Mouse (Mus musculus) stomach, embryonic 16.5 days (tissue): Measurements from ENCODE around the gene Tle3. TPM values are rescaled to one million over a fixed set of nuclear protein-coding genes. Genes with fewer than 3 reads are reported as not detected.

Experiments used
- ATAC-seq: fragments of 200-750 bp; cut with Nextera tagmentation; 2 replicates; pipeline ENCODE4 v1.8.0; 2017; ENCODE audit warnings: moderate number of reproducible peaks, moderate TSS enrichment; ENCODE audit not compliant: insufficient read depth, low FRiP score
- H3K27ac ChIP-seq: fragments of 300-500 bp; sonication (generic); 2 replicates; pipeline ENCODE4 v1.5.1; 2014; ENCODE audit warnings: low read length
- H3K27me3 ChIP-seq: fragments of 300-500 bp; sonication (generic); 2 replicates; pipeline ENCODE4 v1.6.1; 2014; ENCODE audit warnings: low read length, control low read depth, mixed read lengths; ENCODE audit not compliant: control insufficient read depth, insufficient read depth
- H3K36me3 ChIP-seq: fragments of 300-500 bp; sonication (generic); 2 replicates; pipeline ENCODE4 v1.6.1; 2014; ENCODE audit warnings: low read length; ENCODE audit not compliant: control insufficient read depth, insufficient read depth
- H3K4me1 ChIP-seq: fragments of 300-500 bp; sonication (generic); 2 replicates; pipeline ENCODE4 v1.6.1; 2014; ENCODE audit warnings: low read length, control low read depth, mixed read lengths; ENCODE audit not compliant: control insufficient read depth, insufficient read depth
- H3K4me2 ChIP-seq: fragments of 300-500 bp; sonication (generic); 2 replicates; pipeline ENCODE4 v1.6.1; 2014; ENCODE audit warnings: low read depth, low read length, mixed read lengths
- H3K4me3 ChIP-seq: fragments of 300-500 bp; sonication (generic); replicated peaks from 2 replicates; pipeline ENCODE4 v1.5.1; 2014; ENCODE audit warnings: mild to moderate bottlenecking, low read length
- H3K9ac ChIP-seq: fragments of 300-500 bp; sonication (generic); 2 replicates; pipeline ENCODE4 v1.6.1; 2014; ENCODE audit warnings: low read length
- H3K9me3 ChIP-seq: fragments of 300-500 bp; sonication (generic); replicated peaks from 2 replicates; pipeline ENCODE4 v1.6.1; 2016; ENCODE audit warnings: low read length, control low read depth; ENCODE audit not compliant: control insufficient read depth
- WGBS: fragments of 180-500 bp; shearing (Covaris S2); extraction: QIAGEN DNeasy Blood & Tissue Kit; methylation state at CpG from one replicate; pipeline ENCODE4 v1.1.7; 2014; 5-methylcytosine and 5-hydroxymethylcytosine counted together
- polyA plus RNA-seq: library from polyadenylated mRNA; unstranded; fragments of >200 nt; fragmentation: Nextera tagmentation; extraction: Ambion mirVana; gene quantifications from 2 replicates; pipeline ENCODE4 v1.2.1, GENCODE M21; 2015

Gene Tle3
- polyA plus RNA-seq, 1 experiment from 2014 or later = 20.2 TPM

GRCm38 (mm10) chr9:61456441-61457161, 84.4 kb downstream of the Tle3 start:
- Histone ChIP-seq H3K27ac (no peak overlapping the region), H3K9me3 (no peaks in the 10 kb centered on the region), H3K36me3 (no peaks in the 10 kb centered on the region), H3K9ac (no peak overlapping the region), H3K4me3 (no peak overlapping the region), H3K4me2 (no peak overlapping the region), H3K4me1 (peaks cover 5% of the 10 kb centered on the region; the same call in 1 of the 2 replicates), H3K27me3 (0 out of 2 replicates have a peak, but pooled peaks cover 4% of the 10 kb centered on the region)
- 69% methylated on average over 5 of the region's 5 CpGs for WGBS
- no peak for ATAC-seq

DNA sequence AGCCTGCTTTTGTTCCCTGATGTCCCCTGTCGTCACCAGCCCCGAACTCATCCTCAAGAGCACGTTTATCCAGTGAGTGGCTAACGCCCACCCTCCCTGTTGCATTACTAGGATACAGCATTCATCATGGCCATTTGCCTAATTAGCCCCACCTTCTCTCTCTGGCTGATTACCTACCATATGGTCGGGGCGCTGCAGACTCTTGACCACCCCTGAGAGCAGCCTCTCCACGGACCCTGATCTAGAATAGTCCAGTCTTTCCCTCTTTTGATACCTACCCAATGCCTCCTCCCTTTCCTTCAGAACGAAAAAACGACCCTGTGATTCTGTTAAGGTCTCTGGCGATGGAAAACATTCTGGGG, 85.0 kb downstream of the Tle3 start:
- no peak overlapping the region for H3K4me2 ChIP-seq
- 0 out of 2 replicates have a peak, but pooled peaks cover 4% of the 10 kb centered on the region for H3K27me3 ChIP-seq
- H3K9ac ChIP-seq = no peak overlapping the region
- no peak for ATAC-seq
- WGBS = 37% methylated on average over 10 of the region's 10 CpGs
- no peak overlapping the region for H3K4me3 ChIP-seq
- peaks cover 5% of the 10 kb centered on the region; the same call in 1 of the 2 replicates for H3K4me1 ChIP-seq
- no peaks in the 10 kb centered on the region for H3K36me3 ChIP-seq
- no peaks in the 10 kb centered on the region for H3K9me3 ChIP-seq
- no peak overlapping the region for H3K27ac ChIP-seq

DNA sequence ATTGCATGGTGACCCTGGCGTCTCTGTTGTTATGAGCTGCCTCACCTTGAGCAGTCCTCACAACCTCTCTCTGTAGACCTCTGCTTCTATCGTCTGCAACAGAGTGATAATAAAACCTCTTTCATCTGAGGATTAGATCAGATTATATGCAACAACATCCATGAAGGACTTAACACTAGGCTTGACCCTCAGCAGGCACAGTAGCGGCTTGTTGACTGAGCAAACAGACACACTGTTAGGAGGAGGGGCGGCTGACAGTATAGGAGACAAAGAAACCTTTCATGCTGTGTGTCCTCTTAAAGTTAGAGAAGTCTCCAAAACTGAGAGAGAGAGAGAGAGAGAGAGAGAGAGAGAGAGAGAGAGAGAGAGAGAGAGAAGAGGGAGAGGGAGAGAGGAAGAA, 89.7 kb downstream of the Tle3 start:
- no peak for ATAC-seq
- H3K4me3 ChIP-seq = no peak overlapping the region
- no peak overlapping the region for H3K4me2 ChIP-seq
- H3K4me1 ChIP-seq = no peaks in the 10 kb centered on the region
- H3K27ac ChIP-seq = no peak overlapping the region
- H3K9ac ChIP-seq = no peak overlapping the region
- WGBS = 28% methylated on average over 4 of the region's 4 CpGs
- 0 out of 2 replicates have a peak, but pooled peaks cover 4% of the 10 kb centered on the region for H3K27me3 ChIP-seq
- H3K36me3 ChIP-seq = no peaks in the 10 kb centered on the region
- peaks cover 9% of the 10 kb centered on the region for H3K9me3 ChIP-seq

GRCm38 (mm10) chr9:61467436-61467835, 95.3 kb downstream of the Tle3 start:
- Histone ChIP-seq H3K4me2 (no peak overlapping the region), H3K27ac (no peak overlapping the region), H3K36me3 (no peaks in the 10 kb centered on the region), H3K27me3 (no peaks in the 10 kb centered on the region), H3K4me3 (no peak overlapping the region), H3K9me3 (peaks cover 9% of the 10 kb centered on the region), H3K9ac (no peak overlapping the region), H3K4me1 (no peaks in the 10 kb centered on the region)
- WGBS = 79% methylated on average over 3 of the region's 3 CpGs
- no peak for ATAC-seq
